Mouse (Mus musculus) liver, adult 2 months (tissue): Measurements from ENCODE around the gene Htr7. TPM values are rescaled to one million over a fixed set of nuclear protein-coding genes. Genes with fewer than 3 reads are reported as not detected.

Experiments used
- DNase-seq: peaks from one replicate; pipeline ENCODE4 v3.0.0-alpha.2; 2011; ENCODE audit warnings: low read depth, low spot score; ENCODE audit errors: extremely low read depth
- H3K27ac ChIP-seq: fragments of 200-500 bp; replicated peaks from 2 replicates; pipeline ENCODE4 v1.5.1; 2012; ENCODE audit warnings: low read depth, mild to moderate bottlenecking, control low read depth, inconsistent platforms, low read length; ENCODE audit not compliant: insufficient read depth
- H3K27me3 ChIP-seq: fragments of 200-500 bp; 2 replicates; pipeline ENCODE4 v1.6.1; 2012; ENCODE audit warnings: mild to moderate bottlenecking, moderate library complexity, low read length, inconsistent platforms; ENCODE audit not compliant: control insufficient read depth, insufficient read depth
- H3K36me3 ChIP-seq: fragments of 200-500 bp; 2 replicates; pipeline ENCODE4 v1.6.1; 2012; ENCODE audit warnings: low read length, inconsistent platforms; ENCODE audit not compliant: control insufficient read depth, insufficient read depth
- H3K4me1 ChIP-seq: fragments of 200-500 bp; 2 replicates; pipeline ENCODE4 v1.6.1; 2011; ENCODE audit warnings: low read length; ENCODE audit not compliant: control insufficient read depth, insufficient read depth
- H3K4me3 ChIP-seq: fragments of 200-500 bp; 2 replicates; pipeline ENCODE4 v1.5.1; 2011; ENCODE audit warnings: low read depth, mild to moderate bottlenecking, control low read depth, low read length, moderate library complexity; ENCODE audit not compliant: insufficient read depth
- H3K79me2 ChIP-seq: fragments of 200-500 bp; 2 replicates; pipeline ENCODE4 v1.6.1; 2012; ENCODE audit warnings: inconsistent platforms, mild to moderate bottlenecking, low read length, moderate library complexity; ENCODE audit not compliant: control insufficient read depth, insufficient read depth
- H3K9ac ChIP-seq: fragments of 200-500 bp; 2 replicates; pipeline ENCODE4 v1.6.1; 2012; ENCODE audit warnings: low read depth, mild to moderate bottlenecking, control low read depth, inconsistent platforms, low read length
- CTCF ChIP-seq: fragments of 200-500 bp; IDR thresholded peaks from 2 replicates; pipeline ENCODE4 v1.5.1; 2011; ENCODE audit warnings: low read depth, low read length, control low read depth
- POLR2A ChIP-seq: fragments of 200-500 bp; IDR thresholded peaks from 2 replicates; pipeline ENCODE4 v1.6.1; 2011; ENCODE audit warnings: low read length, control low read depth; ENCODE audit not compliant: insufficient read depth; ENCODE audit errors: extremely low read depth
- WGBS: fragments of 180-500 bp; shearing (Covaris S2); methylation state at CpG from one replicate; pipeline ENCODE4 v1.1.7; 2018; 5-methylcytosine and 5-hydroxymethylcytosine counted together
- polyA plus RNA-seq: library from polyadenylated mRNA; depleted of rRNA; stranded (reverse); fragments of >200 nt; gene quantifications from 2 replicates; pipeline ENCODE4 v1.2.3, GENCODE M21; 2012; rRNA removed
- total RNA-seq: library from RNA; depleted of rRNA; stranded (reverse); fragments of >200 nt; gene quantifications from 2 replicates; pipeline ENCODE4 v1.2.3, GENCODE M21; 2014; rRNA removed

Gene Htr7
- total and polyA plus RNA-seq, 2 experiments, result 0.06 to 0.09 TPM

DNA sequence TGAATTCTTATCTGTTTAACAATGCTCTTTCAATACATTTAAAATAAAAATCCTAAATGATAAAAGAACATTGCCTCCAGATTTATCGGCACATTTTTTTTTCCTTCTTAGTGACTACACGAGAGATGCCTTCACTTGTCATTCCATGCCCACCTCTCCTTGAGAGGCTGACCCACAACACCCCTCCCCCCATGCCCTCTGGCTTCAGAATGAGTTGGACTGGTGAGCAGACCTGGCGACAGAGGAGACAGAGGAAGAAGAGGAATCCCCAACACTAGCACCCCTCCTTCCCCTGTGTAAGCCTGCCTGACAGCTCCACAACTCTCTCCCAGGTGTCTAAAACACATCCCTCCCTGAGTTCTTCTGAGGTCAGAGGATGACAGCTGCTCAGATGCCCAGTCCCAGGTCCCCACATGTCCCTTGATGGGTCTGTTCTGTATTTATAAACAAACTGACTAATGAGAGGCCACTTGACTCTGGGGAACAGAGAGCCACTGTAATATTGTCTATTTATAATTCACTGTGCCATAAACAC lies 132.3 kb downstream of the Htr7 start:
- H3K4me3 ChIP-seq, result no peak overlapping the region

DNA sequence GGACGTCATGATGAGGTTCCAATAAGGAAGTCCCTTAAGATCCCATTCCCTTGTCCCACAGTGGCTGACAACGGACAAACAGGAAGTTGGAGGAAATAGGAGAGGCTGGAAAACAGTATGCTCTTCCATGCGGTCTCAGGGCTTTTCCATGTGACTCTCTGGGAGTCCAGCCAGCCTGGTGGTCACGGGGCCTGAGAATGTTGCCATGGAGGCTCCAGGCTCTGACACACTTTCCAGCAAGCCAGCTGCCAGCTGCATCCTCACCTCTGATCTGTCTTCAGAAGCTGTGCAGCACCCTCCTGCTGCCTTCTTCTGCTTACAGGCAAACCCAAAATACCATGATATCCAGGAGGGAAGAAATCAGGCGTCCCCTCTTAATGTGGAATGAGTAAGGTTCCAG lies 132.9 kb downstream of the Htr7 start:
- H3K36me3 ChIP-seq, result no peaks in the 10 kb centered on the region
- no peaks in the 10 kb centered on the region for H3K79me2 ChIP-seq
- H3K4me1 ChIP-seq, result no peaks in the 10 kb centered on the region
- H3K27ac ChIP-seq, result no peak overlapping the region
- TF ChIP-seq CTCF, result no peak
- no peak for TF ChIP-seq POLR2A
- no peaks in the 10 kb centered on the region for H3K27me3 ChIP-seq
- H3K4me3 ChIP-seq, result no peak overlapping the region
- no peak overlapping the region for H3K9ac ChIP-seq
- peak; percentile 15 for DNase-seq
- 47% methylated on average over 5 of the region's 5 CpGs for WGBS

More for the DNA sequence above, 132.3 kb downstream of the Htr7 start:
- no peaks in the 10 kb centered on the region for H3K4me1 ChIP-seq
- 42% methylated on average over 3 of the region's 3 CpGs for WGBS
- H3K27ac ChIP-seq, result no peak overlapping the region
- TF ChIP-seq POLR2A, result no peak
- no peak for TF ChIP-seq CTCF
- H3K27me3 ChIP-seq, result no peaks in the 10 kb centered on the region
- no peak overlapping the region for H3K9ac ChIP-seq
- no peak for DNase-seq
- no peaks in the 10 kb centered on the region for H3K36me3 ChIP-seq
- H3K79me2 ChIP-seq, result no peaks in the 10 kb centered on the region

Other genes starting within 250 kb of the Htr7 start
- gene Rpp30, start 26.2 kb upstream of the Htr7 start, total RNA-seq, result 9.1 and 10.8 TPM in 2 replicates
- gene Rpp30, start 26.2 kb upstream of the Htr7 start, polyA plus RNA-seq, result 1.3 and 1.9 TPM in 2 replicates
- 0.07 and 0.09 TPM in 2 replicates for gene Ankrd1, start 62.6 kb upstream of the Htr7 start, total RNA-seq
- 0.05 and 0.11 TPM in 2 replicates for gene Ankrd1, start 62.6 kb upstream of the Htr7 start, polyA plus RNA-seq